Mouse (Mus musculus) bone marrow macrophage, adult 2 months (primary cell): ENCODE results near the gene Hps3.

Experiments used
- CTCF ChIP-seq: IDR thresholded peaks from 2 replicates; pipeline ENCODE4 v1.5.1; 2012; ENCODE audit warnings: low read depth, mild to moderate bottlenecking, low read length, moderate library complexity
- POLR2A ChIP-seq: IDR thresholded peaks from 2 replicates; pipeline ENCODE4 v1.6.1; 2012; ENCODE audit warnings: mild to moderate bottlenecking, low read depth, low read length, borderline replicate concordance

DNA sequence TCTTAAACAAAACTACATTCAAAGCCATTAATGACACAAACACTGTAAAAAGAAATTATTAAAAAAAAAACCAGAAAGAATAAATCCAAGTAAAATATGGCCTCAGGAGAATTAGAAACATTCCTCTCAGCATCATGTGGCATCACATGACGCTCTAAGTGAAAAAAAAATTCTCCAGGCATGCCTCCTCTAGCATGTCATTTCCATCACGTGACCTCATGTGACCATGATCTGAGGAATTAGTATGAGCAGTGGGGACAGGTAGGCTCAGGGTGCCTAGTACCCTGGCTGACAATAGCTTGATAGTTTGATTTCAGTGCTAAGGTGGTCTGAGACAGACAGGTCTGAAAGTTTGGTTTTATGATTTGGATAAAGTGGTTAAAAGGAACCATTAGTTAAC is 54.0 kb downstream of the Hps3 start:
- no peak for TF ChIP-seq CTCF
- TF ChIP-seq POLR2A, result no peak
